Mouse (Mus musculus): Measurements from ENCODE around the gene Stradb. TPM values are rescaled to one million over a fixed set of nuclear protein-coding genes. Genes with fewer than 3 reads are reported as not detected.

Stradb gene
- polyA plus RNA-seq, 1 experiment from 2014 or later = 77.0 TPM

- H3K27me3 ChIP-seq = no peaks in the 10 kb centered on the region
- no peak for ATAC-seq
Observed at GRCm38 (mm10) chr1:58967534-58967933, 5.8 kb upstream of the Stradb start.

GRCm38 (mm10) chr1:58970054-58970453, 3.3 kb upstream of the Stradb start:
- H3K36me3 ChIP-seq = no peaks in the 10 kb centered on the region
- H3K9ac ChIP-seq (replicated peaks) = no peak overlapping the region
- H3K9me3 ChIP-seq = no peaks in the 10 kb centered on the region
- H3K4me3 ChIP-seq (replicated peaks) = no peak overlapping the region
- H3K27me3 ChIP-seq = no peaks in the 10 kb centered on the region
- H3K4me2 ChIP-seq (replicated peaks) = no peak overlapping the region
- no peak for ATAC-seq
- peaks cover 54% of the 10 kb centered on the region for H3K4me1 ChIP-seq (replicated peaks)
- 73% methylated on average over 5 of the region's 5 CpGs for WGBS
- H3K27ac ChIP-seq = no peak overlapping the region

More at GRCm38 (mm10) chr1:58967534-58967933, 5.8 kb upstream of the Stradb start:
- 38% methylated on average over 4 of the region's 4 CpGs for WGBS
- Histone ChIP-seq H3K4me2 (replicated peaks) (no peak overlapping the region), H3K4me1 (replicated peaks) (peaks cover 42% of the 10 kb centered on the region), H3K9ac (replicated peaks) (no peak overlapping the region), H3K36me3 (no peaks in the 10 kb centered on the region), H3K27ac (no peak overlapping the region), H3K9me3 (no peaks in the 10 kb centered on the region), H3K4me3 (replicated peaks) (no peak overlapping the region)

- Histone ChIP-seq H3K9ac (replicated peaks) (no peak overlapping the region), H3K4me3 (replicated peaks) (0 out of 2 replicates have a peak overlapping the region, but pooled peaks have one; percentile 92), H3K36me3 (no peaks in the 10 kb centered on the region), H3K4me1 (replicated peaks) (peaks cover 61% of the 10 kb centered on the region), H3K27me3 (no peaks in the 10 kb centered on the region), H3K4me2 (replicated peaks) (peak overlapping the region; percentile 19), H3K9me3 (no peaks in the 10 kb centered on the region), H3K27ac (no peak overlapping the region)
- ATAC-seq = no peak
- 85% methylated on average over 6 of the region's 6 CpGs for WGBS
Observed at GRCm38 (mm10) chr1:58971097-58971496, 2.2 kb upstream of the Stradb start.

GRCm38 (mm10) chr1:58972851-58973365, 414 bp upstream of the Stradb start:
- H3K27ac ChIP-seq = peak overlapping the region; percentile 87
- H3K27me3 ChIP-seq = no peaks in the 10 kb centered on the region
- H3K4me1 ChIP-seq (replicated peaks) = peaks cover 61% of the 10 kb centered on the region
- peaks cover 5% of the 10 kb centered on the region; the same call in 1 of the 2 replicates for H3K36me3 ChIP-seq
- peak overlapping the region; percentile 92 for H3K4me3 ChIP-seq (replicated peaks)
- WGBS = 0% methylated on average over 28 of the region's 28 CpGs
- H3K9ac ChIP-seq (replicated peaks) = peak overlapping the region; percentile 93
- peak overlapping the region; percentile 71 for H3K4me2 ChIP-seq (replicated peaks)
- peak; percentile 61 for ATAC-seq
- no peaks in the 10 kb centered on the region for H3K9me3 ChIP-seq

GRCm38 (mm10) chr1:58982276-58982675, 9.0 kb downstream of the Stradb start:
- no peak overlapping the region for H3K27ac ChIP-seq
- H3K36me3 ChIP-seq = peaks cover 66% of the 10 kb centered on the region
- H3K4me1 ChIP-seq (replicated peaks) = no peaks in the 10 kb centered on the region
- no peak for ATAC-seq
- no peak overlapping the region for H3K4me3 ChIP-seq (replicated peaks)
- no peak overlapping the region for H3K4me2 ChIP-seq (replicated peaks)
- H3K9ac ChIP-seq (replicated peaks) = no peak overlapping the region
- no peaks in the 10 kb centered on the region for H3K27me3 ChIP-seq
- no peaks in the 10 kb centered on the region for H3K9me3 ChIP-seq
- 86% methylated on average over 3 of the region's 3 CpGs for WGBS

GRCm38 (mm10) chr1:58984586-58984985, 11.3 kb downstream of the Stradb start:
- no peak overlapping the region for H3K4me3 ChIP-seq (replicated peaks)
- H3K27me3 ChIP-seq = no peaks in the 10 kb centered on the region
- H3K27ac ChIP-seq = no peak overlapping the region
- ATAC-seq = no peak
- peaks cover 70% of the 10 kb centered on the region for H3K36me3 ChIP-seq
- H3K4me1 ChIP-seq (replicated peaks) = no peaks in the 10 kb centered on the region
- H3K9ac ChIP-seq (replicated peaks) = no peak overlapping the region
- H3K4me2 ChIP-seq (replicated peaks) = no peak overlapping the region
- 87% methylated on average over 5 of the region's 5 CpGs for WGBS
- no peaks in the 10 kb centered on the region for H3K9me3 ChIP-seq

- no peak overlapping the region for H3K27ac ChIP-seq
- 94% methylated on average over 7 of the region's 7 CpGs for WGBS
- no peak overlapping the region for H3K9ac ChIP-seq (replicated peaks)
- no peak for ATAC-seq
- H3K9me3 ChIP-seq = no peaks in the 10 kb centered on the region
- no peak overlapping the region for H3K4me3 ChIP-seq (replicated peaks)
- H3K4me1 ChIP-seq (replicated peaks) = no peaks in the 10 kb centered on the region
- H3K27me3 ChIP-seq = no peaks in the 10 kb centered on the region
- H3K36me3 ChIP-seq = peaks cover 47% of the 10 kb centered on the region
- no peak overlapping the region for H3K4me2 ChIP-seq (replicated peaks)
Observed at GRCm38 (mm10) chr1:58993144-58993543, 19.8 kb downstream of the Stradb start.

- 17% methylated on average over 1 of the region's 1 CpGs for WGBS
- Histone ChIP-seq H3K4me3 (replicated peaks) (no peak overlapping the region), H3K36me3 (peaks cover 44% of the 10 kb centered on the region), H3K27ac (no peak overlapping the region), H3K4me1 (replicated peaks) (no peaks in the 10 kb centered on the region), H3K9me3 (no peaks in the 10 kb centered on the region), H3K27me3 (no peaks in the 10 kb centered on the region), H3K9ac (replicated peaks) (no peak overlapping the region), H3K4me2 (replicated peaks) (no peak overlapping the region)
- ATAC-seq = no peak
Observed at GRCm38 (mm10) chr1:58993723-58994122, 20.4 kb downstream of the Stradb start.

- Histone ChIP-seq H3K4me2 (replicated peaks) (no peak overlapping the region), H3K4me1 (replicated peaks) (no peaks in the 10 kb centered on the region), H3K4me3 (replicated peaks) (no peak overlapping the region), H3K27me3 (no peaks in the 10 kb centered on the region), H3K36me3 (peaks cover 38% of the 10 kb centered on the region), H3K9ac (replicated peaks) (no peak overlapping the region), H3K27ac (no peak overlapping the region), H3K9me3 (no peaks in the 10 kb centered on the region)
- no peak for ATAC-seq
- WGBS = 91% methylated on average over 5 of the region's 5 CpGs
Observed at GRCm38 (mm10) chr1:58995313-58995712, 22.0 kb downstream of the Stradb start.

- WGBS = 43% methylated on average over 4 of the region's 4 CpGs
- Histone ChIP-seq H3K4me3 (replicated peaks) (no peak overlapping the region), H3K9ac (replicated peaks) (no peak overlapping the region), H3K27me3 (no peaks in the 10 kb centered on the region), H3K4me2 (replicated peaks) (no peak overlapping the region), H3K9me3 (no peaks in the 10 kb centered on the region), H3K4me1 (replicated peaks) (no peaks in the 10 kb centered on the region), H3K27ac (no peak overlapping the region), H3K36me3 (no peaks in the 10 kb centered on the region)
- ATAC-seq = no peak
Observed at GRCm38 (mm10) chr1:59009250-59009649, 35.9 kb downstream of the Stradb start.

- H3K36me3 ChIP-seq = no peaks in the 10 kb centered on the region
- WGBS = 84% methylated on average over 3 of the region's 3 CpGs
- H3K4me3 ChIP-seq (replicated peaks) = no peak overlapping the region
- H3K9ac ChIP-seq (replicated peaks) = no peak overlapping the region
- H3K27me3 ChIP-seq = no peaks in the 10 kb centered on the region
- H3K4me1 ChIP-seq (replicated peaks) = no peaks in the 10 kb centered on the region
- ATAC-seq = no peak
- no peak overlapping the region for H3K27ac ChIP-seq
- H3K9me3 ChIP-seq = no peaks in the 10 kb centered on the region
- no peak overlapping the region for H3K4me2 ChIP-seq (replicated peaks)
Observed at GRCm38 (mm10) chr1:59021556-59021955, 48.2 kb downstream of the Stradb start.

GRCm38 (mm10) chr1:59037723-59038122, 64.4 kb downstream of the Stradb start:
- H3K4me3 ChIP-seq (replicated peaks) = no peak overlapping the region
- no peaks in the 10 kb centered on the region for H3K4me1 ChIP-seq (replicated peaks)
- H3K27me3 ChIP-seq = no peaks in the 10 kb centered on the region
- H3K9me3 ChIP-seq = no peaks in the 10 kb centered on the region
- H3K27ac ChIP-seq = no peak overlapping the region
- no peaks in the 10 kb centered on the region for H3K36me3 ChIP-seq
- no peak overlapping the region for H3K9ac ChIP-seq (replicated peaks)
- WGBS = 79% methylated on average over 5 of the region's 5 CpGs
- no peak for ATAC-seq
- no peak overlapping the region for H3K4me2 ChIP-seq (replicated peaks)
